Mouse (Mus musculus): ENCODE data around the gene Ntrk3.

The Ntrk3 gene

DNA sequence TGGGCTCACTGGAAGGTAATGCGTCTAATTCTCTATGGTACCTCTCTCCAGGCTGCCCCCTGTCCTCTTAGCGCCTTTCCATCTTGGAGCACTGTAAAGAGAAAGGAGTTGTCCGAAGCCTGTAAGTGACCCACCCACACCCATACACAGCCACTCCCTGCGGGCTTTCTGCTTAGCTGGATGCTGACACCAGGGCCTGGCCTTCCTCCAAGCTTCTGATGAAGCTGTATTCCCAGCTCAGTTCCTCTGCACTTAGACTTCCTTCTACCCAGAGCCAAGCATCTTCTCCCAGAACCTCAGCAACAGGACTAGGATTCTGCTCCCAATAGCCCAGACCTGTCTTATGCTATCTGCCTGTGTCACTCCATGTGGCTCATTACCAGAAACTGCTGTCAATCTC, 114.1 kb downstream of the Ntrk3 start:
- ATAC-seq (ENCODE audit: low TSS enrichment), result peak; percentile 38; the same call in 1 of the 2 replicates

DNA sequence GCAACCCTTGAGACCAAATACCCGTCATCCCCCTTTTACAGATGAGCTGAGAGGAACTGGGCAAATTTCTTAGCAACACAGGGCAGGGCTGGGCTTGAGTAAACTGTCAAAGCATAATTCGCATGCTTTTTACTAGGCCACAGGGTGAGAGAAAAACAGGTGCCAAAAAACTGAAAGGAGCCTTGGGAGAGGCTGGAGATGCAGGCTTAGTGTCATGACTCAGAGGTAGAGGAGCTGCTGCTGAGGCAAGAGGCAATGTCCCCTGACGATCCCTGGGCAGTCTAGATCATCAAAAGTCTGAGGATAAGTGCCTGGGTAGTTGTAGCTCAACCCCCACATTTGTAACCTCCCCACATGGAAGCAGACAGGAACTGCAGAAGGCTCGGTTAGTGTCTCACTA, 116.7 kb downstream of the Ntrk3 start:
- no peak; the same call in 1 of the 2 replicates for ATAC-seq (ENCODE audit: low TSS enrichment)

DNA sequence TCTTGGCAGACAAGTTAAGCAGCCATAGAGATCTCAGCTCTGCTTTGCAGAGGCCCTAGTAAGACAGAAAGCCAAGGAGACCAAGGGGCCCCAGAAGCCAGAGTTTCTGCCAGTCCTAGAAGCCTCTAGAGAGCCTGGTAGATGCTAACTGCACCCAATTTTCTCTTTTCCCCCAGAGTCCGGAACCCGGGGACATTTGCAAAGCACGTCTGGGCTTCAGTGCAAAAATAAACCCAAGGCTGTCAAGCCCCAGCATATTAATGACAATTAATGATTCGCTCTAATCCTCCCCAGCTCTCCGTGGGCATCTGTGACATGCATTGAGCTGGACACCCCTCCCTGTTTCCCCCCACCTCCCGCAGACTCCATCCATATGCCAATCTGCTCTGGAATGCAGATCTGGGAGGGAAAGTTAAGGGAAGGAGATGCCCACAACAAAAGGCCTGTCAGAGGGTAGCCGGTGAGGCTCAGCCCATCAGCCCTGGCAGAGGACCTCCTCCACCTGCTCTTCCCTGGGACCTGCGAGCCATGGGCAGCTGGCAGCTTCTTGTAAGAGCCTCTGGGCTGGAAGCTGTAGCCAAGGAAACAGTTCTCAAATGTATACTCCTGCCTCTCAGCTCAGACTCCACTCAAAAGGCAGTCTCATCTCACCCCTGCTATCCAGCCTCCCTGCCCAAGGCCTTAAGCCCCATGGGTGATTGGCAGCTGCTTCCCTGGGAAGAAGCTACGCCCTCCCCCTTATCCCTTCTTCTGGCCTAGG, 117.8 kb downstream of the Ntrk3 start:
- peak; percentile 47; the same call in 1 of the 2 replicates for ATAC-seq (ENCODE audit: low TSS enrichment)

DNA sequence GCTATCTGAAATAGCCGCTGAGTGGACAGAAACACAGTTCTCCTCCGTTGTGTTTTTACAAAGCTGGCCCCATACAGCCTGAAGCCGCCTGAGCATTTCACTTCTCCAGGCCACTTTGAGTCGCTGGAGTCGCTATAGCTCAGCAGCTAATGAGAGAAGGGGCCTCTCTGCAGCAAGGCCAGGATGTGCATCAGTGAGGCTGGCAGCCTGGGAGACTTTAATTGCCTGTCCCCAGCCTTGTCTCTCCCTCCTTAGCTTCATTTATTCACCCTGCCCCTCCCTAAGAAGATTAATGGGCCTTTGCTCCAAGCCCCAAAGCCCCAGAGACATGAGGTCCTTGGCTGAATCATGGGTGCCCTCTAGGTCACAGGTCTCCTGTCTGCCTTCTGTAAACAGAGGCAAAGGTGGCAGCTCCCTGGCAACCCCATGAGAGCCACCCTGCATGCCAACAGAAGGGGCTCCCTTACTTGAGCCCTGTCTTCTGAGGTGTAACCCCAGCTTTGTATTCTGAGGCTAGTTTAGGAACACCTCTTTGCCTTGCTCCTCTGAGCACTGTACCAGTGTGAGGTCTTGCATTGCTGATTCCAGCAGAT, 132.2 kb downstream of the Ntrk3 start:
- ATAC-seq (ENCODE audit: low TSS enrichment), result no peak

DNA sequence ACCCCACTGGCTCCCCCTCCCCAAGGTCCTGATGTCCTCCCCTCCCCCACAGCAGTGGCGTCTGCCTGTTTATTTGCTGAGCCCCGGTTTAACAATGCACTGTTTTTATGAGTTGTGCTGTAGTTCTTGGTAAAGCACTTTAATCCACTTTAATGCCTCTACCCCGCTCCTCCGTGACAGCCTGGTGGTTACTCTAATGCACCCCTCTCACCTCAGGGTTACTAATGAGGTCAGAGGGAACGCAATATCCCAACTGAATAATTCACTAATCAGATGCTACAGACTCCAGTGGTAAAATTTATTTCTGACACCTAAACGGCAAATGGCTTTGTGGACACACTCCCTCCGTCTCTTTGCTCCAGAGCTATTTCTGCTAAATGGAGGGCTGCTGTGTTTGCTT, 133.9 kb downstream of the Ntrk3 start:
- no peak for ATAC-seq (ENCODE audit: low TSS enrichment)

DNA sequence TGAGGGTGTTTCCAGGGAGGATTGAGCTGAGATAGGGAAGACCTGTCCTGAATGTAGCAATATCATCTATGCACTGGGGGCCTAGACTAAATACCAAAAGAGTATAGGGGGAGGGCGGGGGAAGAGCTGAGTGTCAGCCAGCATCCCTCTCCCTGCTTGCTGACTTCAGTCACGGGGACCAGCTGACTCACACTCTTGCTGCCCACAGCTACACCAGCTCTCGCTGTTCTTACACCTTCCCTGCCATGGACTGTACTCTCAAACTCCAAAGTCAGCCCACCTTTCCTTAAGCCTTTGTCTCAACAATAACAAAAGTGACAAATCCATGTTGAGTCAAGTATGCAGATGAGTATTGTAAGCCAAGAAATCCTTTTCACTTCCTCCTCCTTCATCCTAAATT, 136.0 kb downstream of the Ntrk3 start:
- peak; percentile 45 for ATAC-seq (ENCODE audit: low TSS enrichment)

DNA sequence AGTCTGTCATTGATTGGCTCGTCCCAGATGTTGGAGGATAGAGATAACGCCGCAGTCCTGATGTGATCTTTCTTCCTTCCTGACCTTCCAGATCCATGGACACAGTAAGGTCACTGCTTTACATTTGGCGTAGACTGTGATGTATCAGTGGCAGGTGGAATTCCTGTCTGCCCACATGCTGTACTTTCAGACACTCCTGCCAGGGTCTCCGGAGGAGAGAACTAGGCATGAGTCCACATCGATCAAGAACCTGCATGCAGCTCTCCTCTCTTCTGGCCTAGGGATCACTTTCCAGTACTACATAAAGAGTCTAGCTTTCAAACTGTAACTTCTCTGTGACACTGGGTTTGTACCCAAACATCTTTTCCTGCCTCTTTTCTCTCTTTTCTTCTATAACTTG, 136.9 kb downstream of the Ntrk3 start:
- no peak for ATAC-seq (ENCODE audit: low TSS enrichment)

DNA sequence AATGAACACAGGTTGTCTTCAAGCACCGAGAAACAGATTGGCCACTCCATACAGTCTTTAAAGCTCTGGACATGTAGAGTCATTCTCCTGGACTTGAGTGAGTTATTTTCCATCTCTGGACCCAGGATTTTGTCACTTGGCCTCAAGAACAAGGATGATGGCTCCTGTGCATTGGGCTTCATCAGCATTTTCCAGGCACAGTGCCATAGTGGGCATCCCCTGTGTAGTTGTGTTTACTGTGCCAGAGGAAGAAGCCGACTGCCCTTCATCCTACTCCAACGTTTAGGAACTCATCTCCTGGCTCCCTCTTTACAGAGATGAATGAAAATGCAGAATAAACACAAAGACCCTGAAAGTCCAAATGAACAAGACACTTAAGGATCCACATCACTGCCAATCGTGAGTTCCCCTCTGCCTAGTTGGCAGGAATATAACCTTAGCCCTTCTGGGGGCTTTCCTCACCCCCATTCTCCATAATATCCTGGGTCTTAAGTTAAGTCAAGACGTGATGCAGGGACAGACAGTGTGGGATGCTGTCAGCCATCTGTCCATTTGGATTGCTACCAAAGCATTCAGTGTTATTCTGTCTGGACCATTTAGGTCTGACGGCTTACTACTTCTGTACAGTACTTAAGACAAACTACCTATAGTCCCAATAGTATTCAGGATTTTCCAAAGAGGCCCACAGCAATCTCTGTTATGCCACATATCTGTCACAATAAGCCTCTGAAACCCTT, 137.7 kb downstream of the Ntrk3 start:
- no peak for ATAC-seq (ENCODE audit: low TSS enrichment)

DNA sequence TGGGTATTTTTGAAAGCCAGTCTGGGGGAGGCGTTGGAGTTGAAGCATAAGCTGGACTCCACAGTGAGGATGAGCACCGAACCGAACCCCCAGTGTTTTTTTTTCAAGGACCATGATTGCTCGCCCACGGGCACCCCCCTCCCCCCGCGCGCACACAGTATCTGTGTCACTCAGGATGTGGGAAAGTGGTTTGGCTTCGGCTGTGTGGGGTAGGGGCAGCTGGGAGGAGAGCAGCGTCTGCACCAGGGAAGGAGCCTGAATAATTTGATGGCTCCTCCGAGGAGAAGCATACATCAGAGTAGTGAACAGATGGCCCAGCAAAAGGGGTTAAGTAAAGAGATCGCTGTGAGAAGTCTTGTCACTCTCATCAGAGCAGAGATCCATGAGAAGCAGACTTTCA, 139.7 kb downstream of the Ntrk3 start:
- ATAC-seq (ENCODE audit: low TSS enrichment), result peak; percentile 46

DNA sequence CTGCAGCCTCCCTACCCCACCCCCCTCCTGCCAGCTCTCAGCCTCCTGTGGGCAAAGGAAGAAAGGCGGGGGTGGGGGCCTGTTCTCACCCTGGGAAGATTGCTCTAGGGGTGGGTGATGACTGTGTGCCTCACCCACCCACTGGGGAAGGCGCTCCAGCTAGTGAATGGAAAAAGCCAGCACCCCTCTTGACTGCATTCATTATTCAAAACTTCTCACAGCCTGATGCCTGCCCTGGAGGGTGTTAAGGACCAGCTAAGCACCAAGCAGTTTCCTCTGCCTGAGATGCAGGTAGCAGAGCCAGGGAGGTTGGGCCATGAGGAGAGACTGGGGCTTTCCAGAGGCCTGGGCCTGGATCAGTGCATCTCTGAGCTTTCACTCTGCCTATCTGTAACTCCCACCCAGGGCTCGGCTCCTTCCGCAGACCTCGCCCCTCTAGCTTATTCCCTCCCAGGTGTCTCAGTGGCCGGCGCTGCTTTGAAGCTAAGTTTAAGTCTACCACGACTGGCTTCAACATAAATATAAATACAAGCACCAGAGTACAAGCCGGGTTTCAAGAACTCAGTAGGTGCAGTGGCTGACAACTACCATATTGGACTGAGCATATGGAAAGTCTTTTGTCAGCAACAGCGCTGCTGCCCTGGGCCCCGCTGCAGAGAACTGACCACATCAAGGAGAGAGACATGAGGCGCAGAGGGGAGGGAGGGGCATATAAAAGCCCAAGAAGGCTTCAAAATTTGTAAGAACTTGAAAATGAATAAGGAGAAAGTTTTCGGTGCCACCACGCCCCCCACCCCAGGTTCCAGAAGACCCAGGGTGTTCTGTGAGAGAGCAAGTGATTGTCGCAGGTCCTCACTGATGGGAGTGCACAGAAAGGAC, 140.3 kb downstream of the Ntrk3 start:
- peak; percentile 64 for ATAC-seq (ENCODE audit: low TSS enrichment)

DNA sequence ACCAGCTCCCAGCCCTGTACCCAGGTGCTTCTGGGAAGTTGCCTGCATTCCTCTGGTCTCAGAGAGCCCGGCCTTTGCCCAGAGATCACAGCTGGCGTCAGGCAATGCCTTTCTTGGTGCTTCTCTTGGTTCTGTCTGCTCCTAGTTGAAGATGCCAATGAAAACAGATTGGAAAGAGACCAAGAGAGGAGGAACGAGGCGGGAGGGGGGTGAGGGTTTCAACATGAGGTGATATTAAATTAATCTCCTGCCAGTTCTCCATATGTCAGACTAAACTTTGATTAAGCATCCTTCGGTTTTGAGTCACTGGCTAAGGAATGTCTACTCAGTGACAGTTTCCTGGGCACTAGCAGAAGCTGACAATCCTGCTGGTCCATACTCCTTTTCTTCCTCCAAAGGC, 141.3 kb downstream of the Ntrk3 start:
- ATAC-seq (ENCODE audit: low TSS enrichment), result no peak

DNA sequence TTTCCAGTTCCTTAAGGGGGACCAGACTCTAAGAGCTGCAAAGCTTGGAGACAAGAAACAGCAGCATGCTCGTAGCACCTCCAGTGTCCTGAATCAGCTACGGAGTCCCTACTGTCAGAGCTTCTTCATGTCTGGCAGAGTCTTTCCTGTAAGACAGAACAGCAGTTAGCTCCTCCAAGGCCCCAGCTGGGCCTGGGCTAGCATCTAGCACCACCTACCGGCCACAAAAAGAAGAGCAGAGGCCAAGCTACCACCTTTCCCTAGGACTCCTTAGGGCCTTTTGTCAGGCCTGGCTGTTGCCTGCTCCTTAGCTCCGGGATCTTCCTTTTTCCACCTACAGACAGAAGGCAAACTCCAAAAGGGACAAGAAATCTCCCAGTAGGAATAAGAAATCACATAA, 141.9 kb downstream of the Ntrk3 start:
- peak; percentile 75 for ATAC-seq (ENCODE audit: low TSS enrichment)

DNA sequence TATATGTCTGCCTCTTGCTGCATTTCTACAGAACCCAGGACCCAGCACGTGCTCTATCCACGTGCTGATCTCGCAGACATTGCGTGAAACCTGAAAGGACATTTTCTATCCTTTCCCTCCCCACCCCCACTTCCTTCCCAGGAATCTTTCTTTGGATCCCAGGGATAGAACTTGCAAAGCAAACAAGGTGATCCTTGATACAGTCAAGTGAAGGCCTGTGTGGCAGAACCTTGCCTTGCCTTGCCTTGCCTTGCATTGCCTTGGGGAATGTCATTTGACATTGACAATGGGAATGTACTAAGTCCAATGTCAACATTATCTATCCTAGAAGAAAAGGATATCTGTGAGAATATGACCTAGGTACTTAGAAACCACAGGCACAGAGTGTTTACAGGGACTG, 144.9 kb downstream of the Ntrk3 start:
- no peak for ATAC-seq (ENCODE audit: low TSS enrichment)

DNA sequence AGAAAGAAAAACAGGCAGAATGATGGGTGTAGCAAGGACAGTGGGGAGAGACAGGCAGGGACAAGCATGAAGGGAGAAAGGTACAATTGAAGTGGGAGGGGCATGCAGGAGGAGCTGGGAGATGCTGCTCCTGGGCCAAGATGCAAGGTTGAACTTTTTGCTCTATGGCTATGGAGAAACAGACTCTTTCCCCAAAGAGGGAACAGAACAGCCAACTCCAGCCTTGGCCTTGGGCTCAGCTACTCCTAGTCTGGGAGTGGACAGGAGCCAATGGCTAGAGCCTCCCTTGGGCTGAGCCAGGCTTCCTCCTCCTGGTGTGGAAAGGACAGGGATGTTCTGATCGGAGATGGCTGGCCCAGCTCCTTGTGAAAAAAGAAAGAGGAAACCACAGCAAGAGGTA, 145.6 kb downstream of the Ntrk3 start:
- ATAC-seq (ENCODE audit: low TSS enrichment), result no peak

DNA sequence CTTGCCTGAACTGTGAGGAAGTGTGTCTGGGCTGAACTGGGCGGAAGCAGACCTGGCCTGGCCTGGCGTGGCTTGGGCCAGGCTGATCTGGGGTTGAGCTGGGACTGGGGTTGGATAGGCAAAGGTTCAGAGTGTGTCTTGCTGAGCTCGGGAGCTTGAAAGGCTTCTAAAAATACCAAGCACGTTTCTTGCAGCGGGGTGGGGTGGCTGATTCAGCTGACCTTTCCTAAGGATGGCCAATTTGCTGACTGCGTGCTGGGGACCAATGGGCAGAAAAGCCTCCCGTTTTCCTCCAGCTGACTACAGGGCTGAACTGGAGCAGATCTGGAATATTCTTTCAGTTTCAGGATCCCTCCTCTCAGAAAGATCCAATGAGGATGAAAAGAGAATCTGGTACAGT, 148.0 kb downstream of the Ntrk3 start:
- ATAC-seq (ENCODE audit: low TSS enrichment), result no peak

DNA sequence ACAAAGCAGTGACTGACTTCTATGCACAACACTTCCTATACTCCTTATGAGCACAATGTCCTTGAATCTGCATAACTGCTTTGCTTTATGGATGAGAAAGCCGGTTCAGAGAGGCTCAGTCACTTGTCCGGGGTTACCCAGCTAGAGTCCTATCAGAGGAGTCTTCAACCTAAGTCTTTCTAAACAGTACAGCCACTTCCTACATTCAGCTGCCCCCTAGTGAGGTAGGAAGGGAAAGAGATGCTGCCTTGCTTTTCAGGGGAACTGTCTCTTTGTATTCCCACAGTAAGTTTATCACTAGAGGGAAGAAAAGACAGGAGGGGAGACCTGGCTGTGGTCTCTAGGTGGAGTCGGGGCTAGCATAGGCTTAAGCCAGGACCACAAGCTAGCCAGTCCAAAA, 151.0 kb downstream of the Ntrk3 start:
- peak; percentile 72 for ATAC-seq (ENCODE audit: low TSS enrichment)

DNA sequence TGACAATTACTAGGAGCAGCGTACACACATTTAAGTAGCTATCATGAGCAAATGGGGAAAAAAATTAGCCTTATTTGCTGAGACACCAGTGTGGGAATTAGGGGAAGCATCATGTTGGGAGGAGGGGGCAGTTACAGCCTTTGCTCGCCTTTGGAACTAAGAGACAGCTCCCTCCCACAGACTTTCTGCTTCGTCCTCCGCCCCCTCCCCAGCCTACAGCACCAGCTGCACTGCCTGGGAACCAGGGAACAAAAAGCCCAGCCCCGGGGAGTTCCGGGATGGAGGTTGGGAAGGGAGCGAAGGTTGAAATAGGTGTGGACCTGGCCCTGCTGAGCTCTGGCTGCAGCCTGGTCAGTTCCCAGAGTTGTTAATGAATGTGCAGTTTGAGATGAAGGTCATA, 151.9 kb downstream of the Ntrk3 start:
- ATAC-seq (ENCODE audit: low TSS enrichment), result peak; percentile 24; the same call in 1 of the 2 replicates

DNA sequence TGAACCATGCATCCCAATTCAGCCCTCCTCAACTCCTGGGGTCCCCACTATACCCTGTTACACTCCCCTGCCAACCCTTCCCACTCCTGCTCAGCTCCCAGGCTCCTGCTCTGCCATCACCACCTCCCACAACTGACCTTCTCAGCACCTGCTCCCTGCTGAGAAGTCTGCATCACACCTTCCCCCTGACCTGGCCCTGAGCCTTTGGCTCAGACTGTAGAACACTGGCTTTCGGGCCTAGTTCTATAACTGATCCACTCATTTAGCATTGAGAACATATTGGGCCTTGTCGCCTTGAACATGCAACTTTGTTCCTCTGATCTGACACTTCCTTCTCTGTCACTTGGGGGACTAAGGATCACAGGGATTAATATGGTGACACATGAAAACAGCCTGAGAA, 152.9 kb downstream of the Ntrk3 start:
- ATAC-seq (ENCODE audit: low TSS enrichment), result peak; percentile 7; the same call in 1 of the 2 replicates

DNA sequence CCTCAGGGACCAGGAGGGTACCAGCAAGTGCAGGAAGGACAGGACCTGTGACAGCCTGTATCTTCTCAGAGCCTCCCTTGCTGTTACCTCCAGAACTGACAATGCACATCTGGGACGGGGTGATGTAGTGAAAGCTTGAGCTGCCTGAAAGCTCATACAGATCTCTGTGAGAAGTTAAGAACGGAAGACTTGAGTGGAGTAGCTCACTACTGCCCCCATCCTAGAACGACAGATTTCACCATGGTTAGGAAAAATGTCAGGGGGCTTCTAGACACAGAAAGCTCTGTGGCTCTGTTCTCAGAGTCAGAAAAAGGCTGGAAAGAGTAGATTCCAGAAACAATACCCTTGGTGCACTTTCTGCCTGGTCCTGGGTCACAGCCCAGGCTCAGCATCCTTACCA, 153.3 kb downstream of the Ntrk3 start:
- ATAC-seq (ENCODE audit: low TSS enrichment), result 0 out of 2 replicates have a peak, but pooled peaks have one; percentile 35

DNA sequence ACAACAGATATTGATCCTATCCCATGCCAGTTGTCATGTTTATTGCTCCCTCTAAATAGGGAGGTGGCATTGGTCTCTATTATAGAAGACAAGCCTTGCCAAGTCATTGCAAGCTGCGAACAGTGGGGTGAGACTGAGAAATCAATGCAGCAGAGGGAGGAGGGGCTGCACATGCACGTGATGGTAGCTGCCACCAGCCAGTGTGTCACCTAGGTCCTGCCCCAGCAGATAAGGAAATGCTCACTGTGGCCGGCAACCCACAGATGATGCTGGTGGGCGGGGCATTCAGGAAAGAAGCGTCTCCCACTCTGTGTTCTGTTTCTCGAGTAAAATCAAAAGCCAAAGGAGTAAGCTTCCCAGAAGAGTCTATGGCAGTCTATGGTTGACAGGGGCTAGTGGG, 154.1 kb downstream of the Ntrk3 start:
- no peak for ATAC-seq (ENCODE audit: low TSS enrichment)

DNA sequence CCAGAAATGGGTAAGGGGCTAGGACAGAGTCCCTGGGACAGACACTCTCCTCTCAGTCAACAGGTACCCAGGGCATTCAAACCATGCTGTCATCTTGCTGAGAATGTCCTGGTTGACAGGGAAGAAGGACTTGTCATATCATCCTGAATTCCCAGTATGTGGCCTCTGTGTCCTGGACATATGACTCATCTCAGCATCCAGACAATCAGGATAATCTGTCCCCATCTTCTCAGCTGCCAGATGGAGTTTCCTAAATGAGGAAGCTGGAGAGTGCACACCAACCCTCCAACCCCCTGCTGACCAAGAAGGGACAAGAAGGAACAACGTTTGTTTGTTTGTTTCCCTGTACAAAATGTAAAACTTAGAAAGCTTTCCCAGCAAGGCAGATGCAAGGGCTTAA, 156.5 kb downstream of the Ntrk3 start:
- ATAC-seq (ENCODE audit: low TSS enrichment), result no peak
